Mouse (Mus musculus): Measurements from ENCODE around the gene Psenen. TPM values are rescaled to one million over a fixed set of nuclear protein-coding genes. Genes with fewer than 3 reads are reported as not detected.

Gene Psenen
- polyA plus RNA-seq, 1 experiment from 2014 or later, result 124 TPM

GRCm38 (mm10) chr7:30520856-30521255, 42.6 kb downstream of the Psenen start:
- ATAC-seq (ENCODE audit: low FRiP score, low read depth), result peak; percentile 12; the same call in 1 of the 2 replicates
- H3K4me2 ChIP-seq, result no peak overlapping the region
- H3K4me3 ChIP-seq, result no peak overlapping the region
- peaks cover 31% of the 10 kb centered on the region for H3K36me3 ChIP-seq
- no peak overlapping the region for H3K27ac ChIP-seq (replicated peaks)
- H3K9me3 ChIP-seq, result no peaks in the 10 kb centered on the region
- no peaks in the 10 kb centered on the region for H3K27me3 ChIP-seq
- whole genome bisulfite sequencing, result 69% methylated on average over 5 of the region's 5 CpGs
- H3K9ac ChIP-seq, result no peak overlapping the region
- H3K4me1 ChIP-seq (replicated peaks), result no peaks in the 10 kb centered on the region

- Histone ChIP-seq H3K4me3 (no peak overlapping the region), H3K4me2 (no peak overlapping the region), H3K36me3 (peaks cover 26% of the 10 kb centered on the region), H3K9ac (no peak overlapping the region), H3K27ac (replicated peaks) (no peak overlapping the region), H3K4me1 (replicated peaks) (no peaks in the 10 kb centered on the region), H3K27me3 (no peaks in the 10 kb centered on the region), H3K9me3 (no peaks in the 10 kb centered on the region)
- 60% methylated on average over 4 of the region's 4 CpGs for WGBS
- no peak; the same call in 1 of the 2 replicates for ATAC-seq (ENCODE audit: low FRiP score, low read depth)
These were observed 43.0 kb downstream of the Psenen start for GRCm38 (mm10) chr7:30520396-30520795.

- Histone ChIP-seq H3K4me3 (no peak overlapping the region), H3K9me3 (no peaks in the 10 kb centered on the region), H3K27ac (replicated peaks) (no peak overlapping the region), H3K36me3 (peaks cover 7% of the 10 kb centered on the region), H3K9ac (no peak overlapping the region), H3K27me3 (no peaks in the 10 kb centered on the region), H3K4me1 (replicated peaks) (no peaks in the 10 kb centered on the region), H3K4me2 (no peak overlapping the region)
- 50% methylated on average over 8 of the region's 8 CpGs for WGBS
- ATAC-seq (ENCODE audit: low FRiP score, low read depth), result no peak
These were observed 45.1 kb downstream of the Psenen start for GRCm38 (mm10) chr7:30518325-30518724.

DNA sequence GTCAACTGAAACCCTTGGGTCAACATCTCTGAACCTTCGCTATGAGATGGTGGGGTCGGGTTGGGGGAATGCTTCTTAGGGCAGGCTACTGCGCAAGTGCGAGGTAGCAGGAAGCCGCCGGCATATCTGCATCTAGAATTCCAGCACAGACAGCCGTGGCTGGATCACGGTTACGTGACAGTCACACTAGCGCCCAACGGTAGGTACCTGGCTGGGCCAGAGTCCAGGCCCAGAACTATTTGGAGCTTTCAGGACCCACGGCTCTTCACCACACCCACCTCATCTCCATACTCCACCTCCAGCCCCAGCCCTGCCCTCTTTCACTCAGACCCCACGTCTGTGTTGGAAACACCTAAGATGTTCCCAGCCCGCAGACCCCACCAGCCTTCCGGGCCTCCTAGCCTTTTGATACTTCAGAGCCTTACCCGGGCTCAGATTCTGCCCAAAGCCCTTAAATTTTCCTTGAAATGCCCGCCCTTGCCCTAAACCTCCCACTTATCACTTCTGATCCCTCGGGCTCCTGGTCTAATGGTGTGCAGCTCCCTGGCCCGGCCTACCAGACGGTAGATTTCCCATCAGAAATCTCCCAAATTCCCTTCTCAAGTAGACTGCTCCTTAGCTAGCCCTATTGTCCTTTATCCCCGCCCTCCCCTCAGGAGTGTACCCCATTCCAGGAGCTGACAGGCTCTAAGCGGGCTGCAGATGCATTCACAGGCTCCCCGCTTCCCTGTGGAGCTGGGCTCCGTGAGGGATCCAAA, 48.2 kb downstream of the Psenen start:
- Histone ChIP-seq H3K36me3 (no peaks in the 10 kb centered on the region), H3K4me3 (no peak overlapping the region), H3K27me3 (no peaks in the 10 kb centered on the region), H3K27ac (replicated peaks) (no peak overlapping the region), H3K9ac (no peak overlapping the region), H3K4me2 (no peak overlapping the region), H3K4me1 (replicated peaks) (no peaks in the 10 kb centered on the region), H3K9me3 (no peaks in the 10 kb centered on the region)
- WGBS, result 58% methylated on average over 24 of the region's 24 CpGs
- no peak for ATAC-seq (ENCODE audit: low FRiP score, low read depth)

Small RNA genes within 50 kb of the gene (microRNA-seq; reads per million reads assigned to microRNA genes)
- gene Gm38670, result not detected
- not detected for gene Mir3569

Other genes starting within 250 kb of the Psenen start
- 17.1 and 19.1 TPM in 2 replicates for gene Syne4, start 248.8 kb downstream of the Psenen start, polyA plus RNA-seq (2015; fragmentation: Nextera tagmentation; extraction: Ambion mirVana)
- 0.98 TPM in 1 of 2 replicates, not detected in the other for gene E130208F15Rik, start 241.9 kb downstream of the Psenen start, polyA plus RNA-seq (2015; fragmentation: Nextera tagmentation; extraction: Ambion mirVana)
- gene Sdhaf1, start 239.7 kb downstream of the Psenen start, polyA plus RNA-seq (2015; fragmentation: Nextera tagmentation; extraction: Ambion mirVana), result 16.2 and 17.3 TPM in 2 replicates
- 14.3 and 15.7 TPM in 2 replicates for gene Lrfn3, start 200.9 kb downstream of the Psenen start, polyA plus RNA-seq (2015; fragmentation: Nextera tagmentation; extraction: Ambion mirVana)
- gene Tyrobp, start 149.9 kb downstream of the Psenen start, polyA plus RNA-seq (2015; fragmentation: Nextera tagmentation; extraction: Ambion mirVana), result 28.9 and 39.1 TPM in 2 replicates
- 0.53 and 0.56 TPM in 2 replicates for gene Hcst, start 143.8 kb downstream of the Psenen start, polyA plus RNA-seq (2015; fragmentation: Nextera tagmentation; extraction: Ambion mirVana)
- gene Nfkbid, start 141.9 kb downstream of the Psenen start, polyA plus RNA-seq (2015; fragmentation: Nextera tagmentation; extraction: Ambion mirVana), result 2.4 and 2.9 TPM in 2 replicates
- 674 and 762 TPM in 2 replicates for gene Aplp1, start 118.1 kb downstream of the Psenen start, polyA plus RNA-seq (2015; fragmentation: Nextera tagmentation; extraction: Ambion mirVana)
- gene Kirrel2, start 105.9 kb downstream of the Psenen start, polyA plus RNA-seq (2015; fragmentation: Nextera tagmentation; extraction: Ambion mirVana), result 4.7 and 7.3 TPM in 2 replicates
- gene Nphs1, start 105.3 kb downstream of the Psenen start, polyA plus RNA-seq (2015; fragmentation: Nextera tagmentation; extraction: Ambion mirVana), result 1.1 and 1.2 TPM in 2 replicates
- 0.36 TPM in 1 of 2 replicates, not detected in the other for gene Prodh2, start 70.0 kb downstream of the Psenen start, polyA plus RNA-seq (2015; fragmentation: Nextera tagmentation; extraction: Ambion mirVana)
- gene Arhgap33, start 28.6 kb downstream of the Psenen start, polyA plus RNA-seq (2015; fragmentation: Nextera tagmentation; extraction: Ambion mirVana), result 101 and 135 TPM in 2 replicates
- 11.1 and 13.2 TPM in 2 replicates for gene Hspb6, start 11.4 kb downstream of the Psenen start, polyA plus RNA-seq (2015; fragmentation: Nextera tagmentation; extraction: Ambion mirVana)
- 8.4 and 9.1 TPM in 2 replicates for gene Proser3, start 11.3 kb downstream of the Psenen start, polyA plus RNA-seq (2015; fragmentation: Nextera tagmentation; extraction: Ambion mirVana)
- 52.7 and 53.1 TPM in 2 replicates for gene Lin37, start 3.8 kb downstream of the Psenen start, polyA plus RNA-seq (2015; fragmentation: Nextera tagmentation; extraction: Ambion mirVana)
- 89.7 and 92.1 TPM in 2 replicates for gene U2af1l4, start 326 bp downstream of the Psenen start, polyA plus RNA-seq (2015; fragmentation: Nextera tagmentation; extraction: Ambion mirVana)
- gene Gm49396, start 283 bp downstream of the Psenen start, polyA plus RNA-seq (2015; fragmentation: Nextera tagmentation; extraction: Ambion mirVana), result 15.4 and 17.5 TPM in 2 replicates
- gene Igflr1, start 1.8 kb upstream of the Psenen start, polyA plus RNA-seq (2015; fragmentation: Nextera tagmentation; extraction: Ambion mirVana), result 5.5 and 6.0 TPM in 2 replicates
- 9.2 and 9.8 TPM in 2 replicates for gene Kmt2b, start 25.1 kb upstream of the Psenen start, polyA plus RNA-seq (2015; fragmentation: Nextera tagmentation; extraction: Ambion mirVana)
- 0.10 and 0.37 TPM in 2 replicates for gene Zbtb32, start 35.3 kb upstream of the Psenen start, polyA plus RNA-seq (2015; fragmentation: Nextera tagmentation; extraction: Ambion mirVana)
- 0.51 and 0.82 TPM in 2 replicates for gene Upk1a, start 49.2 kb upstream of the Psenen start, polyA plus RNA-seq (2015; fragmentation: Nextera tagmentation; extraction: Ambion mirVana)
- 1,185 and 1,301 TPM in 2 replicates for gene Cox6b1, start 62.5 kb upstream of the Psenen start, polyA plus RNA-seq (2015; fragmentation: Nextera tagmentation; extraction: Ambion mirVana)
- not detected in 2 replicates for gene Etv2, start 72.2 kb upstream of the Psenen start, polyA plus RNA-seq (2015; fragmentation: Nextera tagmentation; extraction: Ambion mirVana)
- gene Rbm42, start 86.7 kb upstream of the Psenen start, polyA plus RNA-seq (2015; fragmentation: Nextera tagmentation; extraction: Ambion mirVana), result 131 and 139 TPM in 2 replicates
- gene Haus5, start 101.4 kb upstream of the Psenen start, polyA plus RNA-seq (2015; fragmentation: Nextera tagmentation; extraction: Ambion mirVana), result 25.9 and 29.9 TPM in 2 replicates
- gene Pmis2, start 108.0 kb upstream of the Psenen start, polyA plus RNA-seq (2015; fragmentation: Nextera tagmentation; extraction: Ambion mirVana), result not detected in 2 replicates
- not detected in 2 replicates for gene 2200002J24Rik, start 135.3 kb upstream of the Psenen start, polyA plus RNA-seq (2015; fragmentation: Nextera tagmentation; extraction: Ambion mirVana)
- gene Atp4a, start 148.6 kb upstream of the Psenen start, polyA plus RNA-seq (2015; fragmentation: Nextera tagmentation; extraction: Ambion mirVana), result 3.1 and 3.3 TPM in 2 replicates
- 273 and 284 TPM in 2 replicates for gene Tmem147, start 165.9 kb upstream of the Psenen start, polyA plus RNA-seq (2015; fragmentation: Nextera tagmentation; extraction: Ambion mirVana)
- 0.79 and 1.4 TPM in 2 replicates for gene Gapdhs, start 180.1 kb upstream of the Psenen start, polyA plus RNA-seq (2015; fragmentation: Nextera tagmentation; extraction: Ambion mirVana)
- 2.2 TPM in 2 replicates for gene Sbsn, start 187.8 kb upstream of the Psenen start, polyA plus RNA-seq (2015; fragmentation: Nextera tagmentation; extraction: Ambion mirVana)
- 2.0 and 3.0 TPM in 2 replicates for gene Dmkn, start 200.1 kb upstream of the Psenen start, polyA plus RNA-seq (2015; fragmentation: Nextera tagmentation; extraction: Ambion mirVana)
- gene Krtdap, start 224.3 kb upstream of the Psenen start, polyA plus RNA-seq (2015; fragmentation: Nextera tagmentation; extraction: Ambion mirVana), result 0.52 and 2.8 TPM in 2 replicates

Measured in hindbrain, embryonic 15.5 days (tissue).